ENCODE assay signal across 13 mouse cellular contexts in genomic region chr5:76665421-76665820, GRCm38 (mm10). TPM values are rescaled to one million over a fixed set of nuclear protein-coding genes. Genes with fewer than 3 reads are reported as not detected.
A peak's percentile ranks its signal among the peaks of the same experiment; 100 is the strongest.
DNase-seq lines count a peak whose midpoint lies in the region; ATAC-seq and TF ChIP-seq lines count a peak whose summit lies in the region.
"Had no signal": no experiment of that assay in that cellular context is flagged by ENCODE, and none has a peak within 500 bp of the region (broad histone marks: within the 10 kb centered on the region; RNA-seq: fewer than 3 reads in every experiment).

No protein-coding gene starts in this region.

- WGBS in lung, embryonic 14.5 days, result 29% methylated on average over 7 of the region's 7 CpGs
- 35% methylated on average over 7 of the region's 7 CpGs for WGBS in lung, adult 2 months
- 14% methylated on average over 7 of the region's 7 CpGs for WGBS in forebrain, embryonic 13.5 days
- 17% methylated on average over 7 of the region's 7 CpGs for WGBS in limb, embryonic 11.5 days
- 4% methylated on average over 7 of the region's 7 CpGs for WGBS in neural tube, embryonic 15.5 days

- peak; percentile 58 for DNase-seq in lung, embryonic 14.5 days
- no peak for DNase-seq in lung, adult 2 months
- peak; percentile 54 for DNase-seq in limb, embryonic 11.5 days (ENCODE audit: low spot score)
- DNase-seq in urinary bladder, postnatal 36 days (ENCODE audit: low spot score in 2 of 2), result no peak
- no peak for DNase-seq in testis, postnatal 14 days (ENCODE audit: low spot score)
- DNase-seq: adrenal gland, postnatal 36 days; kidney, adult 18-20 months; spleen, adult 18-20 months had no signal

- ATAC-seq in lung, embryonic 14.5 days (ENCODE audit: insufficient read depth), result peak; percentile 54; the same call in 1 of the 2 replicates
- peak; percentile 81; the same call in 1 of the 2 replicates for ATAC-seq in forebrain, embryonic 13.5 days
- ATAC-seq in limb, embryonic 11.5 days (ENCODE audit: insufficient number of reproducible peaks, low FRiP score, low TSS enrichment, low read depth), result no peak
- ATAC-seq in neural tube, embryonic 15.5 days (ENCODE audit: low FRiP score), result 0 out of 2 replicates have a peak, but pooled peaks have one; percentile 29
- ATAC-seq in erythroid progenitor cell, adult 5-6 weeks (replicated peaks; ENCODE audit: low FRiP score, poor library complexity, severe bottlenecking), result no peak

- TF ChIP-seq CTCF in lung, embryonic 14.5 days (IDR thresholded peaks at IDR 0.05; ENCODE audit: low read depth), result no peak
- no peak for TF ChIP-seq CTCF in lung, adult 2 months (IDR thresholded peaks at IDR 0.05; ENCODE audit: insufficient read depth, low read length)

- H3K27me3 ChIP-seq in lung, embryonic 14.5 days (ENCODE audit: insufficient read depth, low read length), result no peaks in the 10 kb centered on the region
- H3K27me3 ChIP-seq in forebrain, embryonic 13.5 days, result no peaks in the 10 kb centered on the region
- no peaks in the 10 kb centered on the region for H3K27me3 ChIP-seq in limb, embryonic 11.5 days (ENCODE audit: control insufficient read depth, insufficient read depth, low read length)
- no peaks in the 10 kb centered on the region for H3K27me3 ChIP-seq in neural tube, embryonic 15.5 days (replicated peaks)
- H3K27me3 ChIP-seq: embryonic facial prominence, embryonic 12.5 days had no signal

- no peaks in the 10 kb centered on the region for H3K9me3 ChIP-seq in lung, embryonic 14.5 days (ENCODE audit: low read depth, low read length)
- H3K9me3 ChIP-seq in forebrain, embryonic 13.5 days (replicated peaks), result no peaks in the 10 kb centered on the region
- no peaks in the 10 kb centered on the region for H3K9me3 ChIP-seq in limb, embryonic 11.5 days (ENCODE audit: control insufficient read depth, low read length)
- H3K9me3 ChIP-seq in neural tube, embryonic 15.5 days (replicated peaks), result no peaks in the 10 kb centered on the region
- H3K9me3 ChIP-seq: embryonic facial prominence, embryonic 12.5 days had no signal

- no peaks in the 10 kb centered on the region for H3K36me3 ChIP-seq in lung, embryonic 14.5 days (ENCODE audit: insufficient read depth)
- 0 out of 2 replicates have a peak, but pooled peaks cover 8% of the 10 kb centered on the region for H3K36me3 ChIP-seq in forebrain, embryonic 13.5 days (ENCODE audit: poor library complexity, severe bottlenecking)
- no peaks in the 10 kb centered on the region for H3K36me3 ChIP-seq in limb, embryonic 11.5 days (ENCODE audit: control insufficient read depth, insufficient read depth, low read length)
- H3K36me3 ChIP-seq in neural tube, embryonic 15.5 days, result no peaks in the 10 kb centered on the region
- H3K36me3 ChIP-seq: embryonic facial prominence, embryonic 12.5 days had no signal

- no peak overlapping the region for H3K27ac ChIP-seq in lung, embryonic 14.5 days (ENCODE audit: low read depth)
- H3K27ac ChIP-seq in forebrain, embryonic 13.5 days, result peak overlapping the region; percentile 71
- H3K27ac ChIP-seq in limb, embryonic 11.5 days (replicated peaks; ENCODE audit: low read depth, low read length), result no peak overlapping the region
- H3K27ac ChIP-seq in neural tube, embryonic 15.5 days (replicated peaks), result no peak overlapping the region
- H3K27ac ChIP-seq: embryonic facial prominence, embryonic 12.5 days had no signal

- no peak overlapping the region for H3K4me3 ChIP-seq in lung, embryonic 14.5 days (ENCODE audit: low read depth, low read length)
- no peak overlapping the region for H3K4me3 ChIP-seq in lung, adult 2 months (replicated peaks; ENCODE audit: extremely low read depth, low read depth, low read length)
- H3K4me3 ChIP-seq in forebrain, embryonic 13.5 days, result no peak overlapping the region
- no peak overlapping the region for H3K4me3 ChIP-seq in limb, embryonic 11.5 days (ENCODE audit: low read depth, low read length)
- H3K4me3 ChIP-seq in neural tube, embryonic 15.5 days (replicated peaks), result no peak overlapping the region
- H3K4me3 ChIP-seq: embryonic facial prominence, embryonic 12.5 days had no signal

- H3K4me1 ChIP-seq in lung, embryonic 14.5 days (ENCODE audit: insufficient read depth), result 0 out of 2 replicates have a peak, but pooled peaks cover 1% of the 10 kb centered on the region
- no peaks in the 10 kb centered on the region for H3K4me1 ChIP-seq in lung, adult 2 months (ENCODE audit: control insufficient read depth, insufficient read depth, low read length)
- peaks cover 52% of the 10 kb centered on the region for H3K4me1 ChIP-seq in forebrain, embryonic 13.5 days
- 0 out of 2 replicates have a peak, but pooled peaks cover 3% of the 10 kb centered on the region for H3K4me1 ChIP-seq in limb, embryonic 11.5 days (ENCODE audit: control insufficient read depth, insufficient read depth, low read length)
- peaks cover 59% of the 10 kb centered on the region for H3K4me1 ChIP-seq in neural tube, embryonic 15.5 days
- H3K4me1 ChIP-seq: embryonic facial prominence, embryonic 12.5 days had no signal

- TF ChIP-seq POLR2A in lung, adult 2 months (IDR thresholded peaks at IDR 0.05; ENCODE audit: borderline replicate concordance, extremely low read depth, low read depth, low read length), result no peak

- H3K9ac ChIP-seq in lung, embryonic 14.5 days, result no peak overlapping the region
- H3K9ac ChIP-seq in forebrain, embryonic 13.5 days, result no peak overlapping the region
- no peak overlapping the region for H3K9ac ChIP-seq in limb, embryonic 11.5 days (ENCODE audit: low read length)
- no peak overlapping the region for H3K9ac ChIP-seq in neural tube, embryonic 15.5 days (replicated peaks)
- H3K9ac ChIP-seq: embryonic facial prominence, embryonic 12.5 days had no signal

- no peak overlapping the region for H3K4me2 ChIP-seq in lung, embryonic 14.5 days
- peak overlapping the region; percentile 20 for H3K4me2 ChIP-seq in forebrain, embryonic 13.5 days
- no peak overlapping the region for H3K4me2 ChIP-seq in limb, embryonic 11.5 days (ENCODE audit: low read depth, severe bottlenecking)
- H3K4me2 ChIP-seq in neural tube, embryonic 15.5 days, result no peak overlapping the region
- H3K4me2 ChIP-seq: embryonic facial prominence, embryonic 12.5 days had no signal

RNA-seq across cellular contexts. Expression of gene C530008M17Rik, which starts 9.1 kb away (rescaled TPM):
- polyA plus RNA-seq in lung, embryonic 14.5 days (2014; fragmentation: Nextera tagmentation; extraction: Ambion mirVana), result 11.2 and 14.8 TPM in 2 replicates
- polyA plus RNA-seq in lung, adult 2 months (2012; rRNA removed), result 4.9 and 6.0 TPM in 2 replicates
- 68.9 and 77.4 TPM in 2 replicates for polyA plus RNA-seq in forebrain, embryonic 13.5 days (2015; fragmentation: Nextera tagmentation; extraction: Ambion mirVana)
- 18.4 and 20.9 TPM in 2 replicates for polyA plus RNA-seq in limb, embryonic 11.5 days (2014; fragmentation: Nextera tagmentation; extraction: Ambion mirVana)
- polyA plus RNA-seq in neural tube, embryonic 15.5 days (2015; fragmentation: Nextera tagmentation; extraction: Ambion mirVana), result 45.1 and 57.1 TPM in 2 replicates
- total RNA-seq in erythroid progenitor cell, adult 5-6 weeks (2015; ENCODE audit: low replicate concordance), result 90.1 and 95.5 TPM in 2 replicates
- total RNA-seq in erythroid progenitor cell, adult 5-6 weeks (2017; ENCODE audit: low replicate concordance), result 69.6 and 91.1 TPM in 2 replicates
- total RNA-seq: monocyte, adult 5-6 weeks had no signal

Comparison
In these comparisons a context has a peak if more than half of its experiments do, and no peak if none do; other contexts are left out.
1. DNase-seq: peak in lung, embryonic 14.5 days (single experiment) and limb, embryonic 11.5 days (single experiment); none in lung, adult 2 months (single experiment), urinary bladder, postnatal 36 days (0 of 2) and testis, postnatal 14 days (single experiment).
2. ATAC-seq: peak in lung, embryonic 14.5 days (single experiment), forebrain, embryonic 13.5 days (single experiment) and neural tube, embryonic 15.5 days (single experiment); none in limb, embryonic 11.5 days (single experiment) and erythroid progenitor cell, adult 5-6 weeks (single experiment).